Mouse (Mus musculus) ZHBTc4 (cell line): Measurements from ENCODE around the gene Gng12.
"Not testable (repeated sequence)": the region's sequence is repeated elsewhere in the genome, so short reads cannot be mapped to it uniquely, and the experiment has no call there.

ENCODE experiments used
- DNase-seq: peaks from one replicate; pipeline ENCODE4 v3.0.0-alpha.2; 2011; ENCODE audit warnings: low read depth, low spot score

The Gng12 gene

DNA sequence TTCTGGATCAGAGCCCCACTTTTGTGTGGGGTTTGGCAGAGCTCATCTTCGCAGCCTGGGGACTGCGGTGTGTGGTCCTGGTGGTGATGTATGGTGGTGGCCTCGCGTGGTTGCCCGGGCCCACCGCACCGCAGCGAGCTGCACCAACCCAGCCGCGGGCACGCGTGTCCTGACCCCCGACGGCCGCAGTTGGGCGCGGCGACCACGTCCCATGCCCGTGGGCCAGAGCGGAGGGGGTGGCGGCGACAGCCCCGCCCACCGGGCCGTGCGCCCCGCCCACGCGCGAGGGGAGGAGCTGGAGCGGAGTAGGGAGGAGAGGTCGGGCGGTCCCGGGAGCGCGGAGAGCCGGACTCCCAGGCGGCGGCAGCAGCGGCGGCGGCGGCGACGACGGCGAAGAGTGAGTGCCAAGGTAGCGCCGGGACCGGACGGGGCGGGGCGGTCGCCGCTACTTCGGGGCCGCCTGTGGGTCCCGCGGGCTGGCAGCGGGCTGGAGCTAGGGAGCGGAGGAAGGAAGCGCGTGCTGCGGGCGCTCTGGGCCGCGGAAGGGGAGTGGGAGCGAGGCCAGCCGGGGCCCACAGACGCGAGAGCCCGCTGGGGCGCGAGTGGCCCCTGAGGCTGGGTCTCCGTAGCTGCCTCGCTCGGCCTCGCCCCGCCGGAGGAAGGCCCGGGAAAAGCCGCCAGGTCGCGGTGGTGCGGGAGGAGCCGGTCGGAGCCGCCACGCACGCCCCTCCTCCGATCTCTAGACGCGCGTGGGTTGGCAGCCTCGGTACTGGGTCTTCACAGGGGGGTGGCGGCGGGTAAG lies at the start of gene Gng12:
Gng12 (plus strand) TSS at position 279 of the 802 bp plus-strand sequence.
- DNase-seq: peak; percentile 88

DNA sequence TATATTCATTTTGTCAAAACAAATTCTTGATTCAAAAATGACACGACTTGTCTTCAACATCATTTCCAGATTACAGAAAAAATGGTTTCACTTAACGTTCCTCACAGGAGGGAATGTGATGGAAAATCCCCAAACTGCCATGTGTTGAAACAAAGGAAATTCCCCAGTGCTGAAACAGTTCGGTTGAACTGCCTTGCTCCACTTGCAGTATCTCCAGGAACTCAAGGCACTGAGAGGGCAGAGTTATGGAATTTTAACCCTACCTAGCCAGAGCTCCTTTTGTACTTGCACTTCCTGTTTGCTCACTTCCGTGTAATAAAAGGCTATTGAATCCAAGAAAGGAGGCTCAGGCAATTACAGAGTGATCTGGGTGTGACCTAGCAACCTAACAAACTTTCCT lies 47.3 kb upstream of the Gng12 start:
- no peak for DNase-seq

DNA sequence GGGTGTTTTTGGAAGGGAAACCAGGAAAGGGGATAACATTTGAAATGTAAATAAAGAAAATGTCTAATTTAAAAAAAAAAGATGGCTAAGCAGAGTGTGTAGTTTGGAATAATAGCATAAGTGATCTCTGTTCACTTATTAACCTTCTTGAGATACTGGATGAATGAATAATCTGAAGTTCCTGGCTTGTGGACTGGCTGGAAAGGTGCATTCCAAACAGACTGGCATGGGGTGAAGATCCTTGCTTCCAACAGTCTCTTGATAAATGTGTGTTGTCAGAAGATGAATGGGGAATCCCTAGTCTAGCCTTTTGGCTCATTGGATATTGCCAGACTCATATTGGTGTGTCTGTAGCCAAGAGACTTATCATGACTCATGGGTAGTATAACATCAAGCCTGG lies 40.0 kb upstream of the Gng12 start:
- DNase-seq: no peak

DNA sequence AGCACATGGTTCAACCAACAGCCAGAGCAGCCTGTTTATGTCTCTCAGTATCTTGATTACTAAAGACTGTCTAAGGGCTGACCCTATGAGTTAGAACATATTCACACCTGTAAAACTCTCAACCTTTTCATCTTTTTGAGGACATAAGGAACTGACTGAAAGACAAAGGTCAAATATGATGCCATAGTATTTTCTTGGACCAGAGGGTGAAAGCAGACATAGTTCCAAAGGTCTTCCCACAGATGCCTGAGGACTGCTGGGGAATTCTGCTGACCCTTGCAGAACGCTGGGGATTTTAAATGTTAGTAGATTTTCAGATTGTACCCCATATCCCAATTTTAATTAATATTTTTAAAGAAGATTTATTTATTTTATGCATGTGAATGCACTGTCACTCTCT lies 37.8 kb upstream of the Gng12 start:
- DNase-seq: no peak

DNA sequence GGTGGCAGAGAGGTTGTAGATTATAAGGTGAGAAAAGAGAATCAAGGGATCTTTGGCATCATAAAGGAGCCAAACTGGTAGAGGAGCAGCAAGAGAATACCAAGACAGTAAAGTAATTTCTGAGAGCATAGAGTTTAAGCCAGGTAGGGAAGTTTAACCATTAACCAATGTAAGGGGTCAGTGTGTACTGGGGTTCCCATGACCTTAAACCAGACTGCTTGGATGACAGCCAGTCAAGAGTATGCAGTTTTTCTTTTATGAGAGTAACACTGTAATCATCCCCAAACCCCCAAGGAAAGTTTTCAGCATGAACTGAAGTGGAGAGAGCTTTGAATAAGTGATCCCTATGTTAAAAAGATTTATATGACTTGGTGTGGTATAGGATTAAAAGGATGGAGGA lies 36.8 kb upstream of the Gng12 start:
- no peak for DNase-seq

DNA sequence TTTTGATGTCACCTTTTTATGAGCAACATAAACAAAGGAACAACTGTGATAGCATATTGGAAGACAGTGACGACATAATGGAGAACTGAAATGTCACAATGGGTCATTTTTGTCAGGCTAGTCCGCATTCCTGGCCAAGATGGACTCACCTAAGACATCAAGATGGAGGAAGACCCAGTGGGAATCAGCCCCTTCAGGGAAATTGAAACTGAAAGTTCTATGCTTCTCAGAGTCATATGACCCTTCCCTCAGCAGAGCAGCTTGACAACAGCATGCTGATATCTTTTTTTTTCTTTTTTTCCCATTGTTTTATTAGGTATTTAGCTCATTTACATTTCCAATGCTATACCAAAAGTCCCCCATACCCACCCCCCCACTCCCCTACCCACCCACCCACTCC lies 31.7 kb upstream of the Gng12 start:
- no peak for DNase-seq

DNA sequence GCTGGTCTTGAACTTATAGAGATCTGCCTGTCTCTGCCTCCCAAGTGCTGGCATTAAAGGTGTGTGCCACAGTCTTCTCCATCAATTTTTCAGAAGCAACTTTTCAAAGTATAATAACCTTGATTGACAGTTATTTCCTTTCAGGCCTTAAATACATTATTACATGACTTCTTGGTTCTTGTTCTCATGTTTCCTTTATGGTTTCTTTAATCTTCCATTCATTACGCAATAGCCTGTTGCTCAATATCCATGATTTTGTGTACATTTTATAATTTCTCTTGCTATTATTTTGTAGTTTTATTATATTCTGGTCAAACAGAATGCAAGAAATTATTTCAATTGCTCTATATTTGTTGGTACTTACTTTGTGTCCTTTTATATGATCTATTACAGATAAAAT lies 29.9 kb upstream of the Gng12 start:
- DNase-seq: no peak

DNA sequence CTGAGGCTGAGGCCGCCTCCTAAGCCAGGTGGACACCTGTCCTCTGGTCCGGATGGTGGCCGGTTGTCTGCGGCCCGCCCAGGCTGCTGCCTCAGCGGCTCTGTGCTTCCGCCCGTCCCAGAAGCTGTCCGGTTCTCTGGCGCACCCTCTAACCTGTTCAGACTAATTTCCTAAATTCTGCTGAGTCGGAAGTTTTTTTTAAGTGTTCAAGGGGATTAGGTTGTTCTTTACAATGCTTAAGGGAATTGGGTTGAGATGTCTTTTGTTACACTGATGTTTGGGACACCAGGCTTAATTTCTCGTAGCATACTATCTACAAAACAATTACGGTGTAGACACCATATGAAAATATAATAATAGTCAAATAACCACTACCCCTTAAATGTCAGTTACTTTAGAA lies 19.1 kb upstream of the Gng12 start:
- DNase-seq: not testable (repeated sequence)

DNA sequence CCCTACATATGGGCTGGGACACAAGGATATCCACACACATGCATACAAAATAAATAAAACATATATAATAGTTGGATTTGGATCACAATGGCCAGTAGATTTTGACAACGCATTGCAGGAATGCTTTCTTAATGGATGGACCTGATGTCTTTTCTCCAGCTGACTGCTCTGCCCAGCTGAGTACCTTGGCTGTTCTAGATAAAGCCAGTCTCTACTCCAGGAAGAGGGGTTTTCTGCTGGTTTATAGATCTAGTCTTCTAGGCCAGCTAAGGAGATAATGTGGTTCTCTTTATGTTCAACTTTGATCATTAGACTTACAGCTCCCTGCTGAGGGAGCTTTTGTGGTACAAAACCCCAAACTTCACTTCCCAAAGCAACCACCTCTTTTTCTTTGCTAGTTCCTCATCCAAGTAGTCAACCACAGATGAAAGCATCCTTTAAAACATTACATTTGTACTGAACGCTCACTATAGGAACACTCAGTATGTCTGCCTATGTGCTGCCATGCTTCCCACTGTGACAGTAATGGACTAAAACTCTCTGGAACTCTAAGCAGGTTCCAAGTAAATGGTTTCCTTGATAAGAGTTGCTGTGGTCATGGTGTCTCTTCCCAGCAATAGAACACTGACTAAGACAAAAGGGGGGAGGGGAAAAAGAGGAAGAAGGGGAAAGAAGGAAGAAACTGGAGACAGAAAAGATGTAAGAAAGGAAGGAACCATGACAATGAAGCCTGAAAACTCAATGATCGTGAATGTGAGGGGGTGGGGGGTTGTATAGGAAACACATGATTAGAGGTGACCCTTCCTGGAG lies 5.6 kb upstream of the Gng12 start:
- DNase-seq: no peak

DNA sequence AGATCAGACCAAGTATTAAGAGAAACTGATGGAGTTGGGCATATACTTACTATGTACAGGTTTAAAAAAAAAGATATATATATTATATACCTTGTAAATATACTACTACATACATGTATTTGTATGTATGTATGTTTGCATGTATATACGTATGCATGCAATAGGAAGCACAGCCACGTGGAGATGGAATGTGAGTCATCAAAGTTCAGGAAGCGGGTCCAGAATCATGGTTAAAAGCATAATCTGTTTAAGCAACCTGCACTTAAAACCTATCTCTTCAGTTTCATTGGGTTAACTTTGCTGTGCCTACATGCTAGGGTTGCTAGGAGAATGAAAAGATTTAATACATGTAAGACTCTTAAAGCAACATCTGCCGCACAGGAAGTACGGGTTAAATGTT lies 2.2 kb upstream of the Gng12 start:
- DNase-seq: no peak

DNA sequence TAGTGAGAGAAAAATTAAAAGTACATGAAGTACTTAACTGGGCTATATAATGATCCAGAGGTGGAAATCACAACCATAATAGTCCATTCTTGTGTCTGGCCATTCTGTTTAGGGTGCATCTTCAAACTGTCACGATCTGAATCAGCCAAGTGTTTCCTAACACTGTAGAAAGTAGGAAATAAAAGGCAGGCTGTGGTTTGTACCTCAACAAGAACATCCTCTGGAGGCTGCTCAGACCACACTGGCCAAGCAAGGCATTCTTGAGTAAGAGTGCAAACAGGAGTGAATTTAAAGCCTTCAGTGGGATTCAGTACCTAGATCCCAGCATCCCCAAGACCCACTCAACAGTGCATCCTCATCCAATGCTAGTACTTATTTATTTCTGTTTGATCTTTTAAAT lies 1.2 kb upstream of the Gng12 start:
- DNase-seq: no peak

DNA sequence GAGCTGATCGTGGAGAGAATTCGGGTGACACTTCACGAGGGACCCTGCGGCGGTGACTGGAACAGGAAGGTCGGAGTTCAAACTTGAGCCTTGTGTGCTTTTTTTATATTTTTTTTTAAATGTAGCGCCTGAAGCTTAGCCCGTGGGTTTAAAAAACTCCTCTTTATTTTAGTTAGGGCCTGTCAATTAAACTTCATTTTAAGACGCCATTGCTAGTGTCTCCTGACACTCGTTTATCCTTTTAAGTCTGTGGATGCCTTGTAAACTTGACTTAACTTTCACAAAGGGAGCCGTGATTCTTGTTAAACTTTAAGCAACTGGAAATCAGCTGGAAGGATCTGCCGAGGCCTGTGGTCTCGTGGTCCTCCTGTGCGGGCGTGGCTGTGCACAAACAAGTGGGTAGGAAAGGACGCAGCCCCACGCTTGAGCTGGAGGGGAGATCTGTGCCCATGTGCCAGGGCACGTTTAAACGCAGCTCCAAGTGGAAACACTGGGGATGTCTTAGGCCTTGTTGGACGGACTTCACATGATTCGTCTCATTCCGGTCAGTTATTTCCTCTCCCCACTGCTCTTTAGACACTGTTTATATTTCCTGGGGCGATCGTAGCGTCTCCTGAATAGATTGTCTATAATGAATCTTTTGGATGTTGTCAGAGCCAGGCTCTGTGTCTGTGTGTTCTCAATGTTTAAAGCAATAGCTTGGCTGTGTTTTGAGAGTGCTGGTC lies 886 bp downstream of the Gng12 start:
- peak; percentile 26 for DNase-seq

DNA sequence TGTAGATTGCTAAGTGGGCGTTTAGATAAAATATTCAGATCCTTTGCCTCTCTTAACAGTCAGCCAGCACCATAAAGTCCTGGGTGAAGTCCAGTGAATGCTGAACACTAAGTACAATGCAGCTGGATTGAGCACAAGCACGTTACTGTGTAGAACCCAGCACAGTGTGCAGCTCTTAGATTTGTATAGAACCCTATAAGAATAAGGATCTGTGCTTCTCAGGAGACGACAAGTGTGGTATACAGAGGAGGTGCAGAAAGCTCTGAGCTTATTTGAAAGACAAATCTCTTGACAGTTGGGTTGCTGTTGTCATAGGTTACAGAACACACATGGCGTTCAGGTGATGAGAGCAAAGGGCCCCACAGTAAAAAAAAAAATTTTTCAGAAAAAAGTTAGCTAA lies 1.8 kb downstream of the Gng12 start:
- DNase-seq: no peak

DNA sequence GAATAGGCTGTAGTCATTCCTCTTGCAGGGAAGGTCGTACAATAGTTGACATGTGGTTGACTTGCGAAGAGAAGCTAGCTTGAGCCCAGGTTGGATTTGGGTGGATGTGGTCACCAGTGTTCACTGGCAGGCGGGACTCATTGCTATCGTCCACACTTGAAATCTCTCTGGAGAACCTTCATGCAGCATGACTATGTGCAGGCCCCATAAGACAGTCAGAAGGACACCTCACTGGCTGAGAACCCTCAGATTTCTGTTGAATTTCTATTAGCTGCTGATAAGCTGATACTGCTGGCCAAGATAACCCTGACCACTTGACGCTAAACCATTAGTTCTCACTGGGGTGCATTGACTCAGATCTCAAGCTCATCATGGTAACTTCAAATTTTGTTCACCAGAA lies 5.7 kb downstream of the Gng12 start:
- DNase-seq: no peak

DNA sequence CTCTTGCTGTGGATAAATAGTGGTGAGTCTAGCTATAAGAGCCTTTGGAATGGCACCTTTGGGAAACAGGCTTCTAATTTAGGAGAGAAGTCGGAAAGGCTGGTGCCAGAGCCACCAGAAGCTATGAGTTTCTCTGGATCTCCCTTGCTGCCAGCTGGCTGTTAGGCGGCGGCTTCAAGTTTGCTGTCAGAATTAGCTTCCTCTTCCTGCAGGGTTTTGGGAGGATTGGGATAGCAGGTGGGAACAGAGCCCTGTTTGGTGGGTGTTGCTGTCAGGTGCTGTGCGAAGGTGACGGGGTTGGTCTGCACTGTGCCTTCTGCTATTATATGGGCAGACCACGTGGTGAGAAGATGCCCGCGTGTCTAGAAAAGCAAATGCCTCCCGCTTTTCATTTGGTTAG lies 7.0 kb downstream of the Gng12 start:
- no peak for DNase-seq

DNA sequence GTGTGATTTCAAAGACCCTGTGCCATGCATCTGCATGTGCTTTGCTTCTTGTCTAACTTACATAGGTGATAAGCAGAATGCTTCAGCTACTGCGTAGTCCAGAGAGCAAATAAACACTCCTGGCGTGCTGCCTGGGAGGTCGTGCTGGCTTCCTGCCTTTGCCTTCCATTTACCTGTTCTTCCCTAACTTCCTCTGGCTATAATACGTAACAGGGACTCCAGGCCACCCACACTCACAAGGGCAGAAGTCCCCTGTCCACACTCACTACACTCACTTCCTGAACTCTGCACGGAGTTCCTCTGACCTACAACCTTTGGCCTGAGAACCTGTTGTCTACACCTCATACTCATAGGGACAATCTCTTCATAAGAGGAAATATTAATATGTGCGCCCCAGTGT lies 7.5 kb downstream of the Gng12 start:
- DNase-seq: no peak

DNA sequence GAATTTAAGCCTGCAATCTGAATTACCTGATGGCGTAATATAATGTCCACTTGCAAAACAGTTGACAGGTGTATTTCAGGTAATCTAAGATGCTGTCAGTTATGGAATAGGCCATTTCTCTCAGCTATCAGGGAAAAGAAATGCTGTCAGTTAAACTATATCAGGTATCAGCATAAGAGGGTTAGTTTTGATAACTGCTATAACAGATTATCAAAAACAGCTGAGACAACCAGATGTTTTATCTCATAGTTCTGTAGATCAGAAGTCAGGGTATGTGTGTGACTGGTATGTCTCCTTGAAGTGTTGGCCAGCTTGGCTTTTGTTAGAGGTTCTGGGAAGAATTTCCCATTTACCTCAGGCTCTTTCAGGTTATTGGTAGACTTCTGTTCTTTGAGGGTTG lies 10.0 kb downstream of the Gng12 start:
- no peak for DNase-seq

DNA sequence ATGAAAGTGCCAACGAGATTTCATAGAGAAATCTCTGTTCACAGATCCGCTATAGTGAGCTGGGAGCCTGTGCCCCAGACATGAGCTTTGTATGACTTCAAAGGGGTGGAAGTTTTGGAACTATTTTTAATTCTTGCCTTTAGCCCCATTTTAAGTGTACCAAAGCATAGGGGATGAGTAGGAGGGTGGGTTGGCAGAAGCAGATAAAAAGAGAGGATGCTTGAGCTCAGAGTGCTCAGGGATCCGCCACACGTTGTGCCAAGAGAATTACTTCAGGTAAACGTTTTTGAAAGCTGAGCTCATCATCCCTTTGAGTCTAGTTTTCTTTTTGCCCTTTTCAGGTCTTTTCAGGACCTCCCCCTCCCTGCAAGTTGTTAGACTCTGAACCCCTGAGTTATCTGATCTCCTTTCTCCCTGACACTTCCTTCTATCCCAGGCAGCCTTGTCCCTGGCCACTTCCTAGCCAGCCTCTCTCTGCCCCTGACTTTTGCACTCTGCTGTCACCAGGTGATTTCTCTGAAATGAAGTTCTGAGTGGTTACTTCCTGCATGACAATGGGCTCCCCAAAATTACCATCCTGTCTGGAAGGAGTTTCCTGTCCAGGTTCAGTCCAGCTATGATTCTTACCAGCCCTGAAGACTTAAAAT lies 12.3 kb downstream of the Gng12 start:
- DNase-seq: no peak

DNA sequence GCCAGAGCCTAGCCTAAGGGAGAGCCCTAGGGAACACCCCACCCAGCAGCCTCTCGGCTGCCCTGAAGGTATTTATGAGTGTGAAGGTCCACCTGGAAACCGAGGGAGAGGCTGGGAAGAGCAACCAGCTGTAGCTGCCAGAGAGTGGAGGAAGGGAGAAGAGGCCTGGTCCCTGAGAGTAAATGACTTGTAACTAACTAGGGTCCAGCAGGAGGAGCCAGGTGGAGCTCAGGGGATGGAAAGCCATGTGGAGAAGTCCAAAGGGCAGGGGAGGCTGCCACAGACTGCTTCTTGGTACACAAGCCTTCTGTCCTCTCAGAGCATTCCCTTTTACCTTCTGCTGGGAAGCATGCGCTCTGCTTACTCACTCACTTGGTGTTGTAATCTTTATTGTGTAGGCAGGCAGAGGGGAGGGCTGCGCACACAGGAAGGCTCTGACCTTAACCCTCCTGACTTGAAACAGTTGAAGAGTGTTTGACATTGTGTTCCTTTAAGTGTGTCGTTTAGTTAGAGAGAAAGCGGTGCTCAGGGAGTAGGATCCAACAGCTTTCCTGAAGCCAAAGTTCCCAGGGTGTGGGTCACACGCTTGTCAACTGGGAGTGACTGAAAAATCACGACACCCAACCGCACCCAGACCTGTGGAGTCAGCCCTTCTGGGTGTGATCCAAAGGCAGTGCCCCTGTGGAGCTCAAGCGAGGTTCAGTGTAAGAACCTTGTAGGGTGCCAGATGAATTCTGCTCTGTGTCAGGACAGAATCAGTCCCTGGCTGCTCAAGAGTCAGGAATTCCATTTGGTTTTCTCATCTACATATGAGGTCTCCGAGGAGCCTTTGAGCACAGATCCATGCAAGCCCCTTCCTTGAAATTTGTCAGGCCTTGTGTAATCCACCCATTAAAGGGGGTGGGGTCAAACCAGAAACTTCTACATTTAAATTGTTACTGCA lies 14.6 kb downstream of the Gng12 start:
- peak; percentile 80 for DNase-seq

DNA sequence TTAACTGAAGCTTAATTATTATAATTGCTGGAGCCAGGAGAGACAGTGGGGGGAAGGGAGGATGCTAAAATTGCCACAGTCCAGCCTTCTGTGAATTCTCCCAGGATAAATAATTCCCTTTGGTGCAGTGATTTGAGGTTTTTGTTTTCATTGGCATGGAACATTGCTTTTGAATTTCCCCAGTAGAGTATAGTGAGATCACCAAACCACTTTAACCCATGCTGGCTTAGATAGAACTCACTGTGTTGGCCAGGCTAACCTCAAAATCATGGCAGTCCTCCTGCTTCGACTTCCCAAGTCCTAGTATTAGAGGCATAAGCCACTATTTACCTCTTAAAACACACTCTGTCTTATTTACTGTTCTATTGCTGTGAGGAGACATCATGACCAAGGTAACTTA lies 17.2 kb downstream of the Gng12 start:
- DNase-seq: no peak

DNA sequence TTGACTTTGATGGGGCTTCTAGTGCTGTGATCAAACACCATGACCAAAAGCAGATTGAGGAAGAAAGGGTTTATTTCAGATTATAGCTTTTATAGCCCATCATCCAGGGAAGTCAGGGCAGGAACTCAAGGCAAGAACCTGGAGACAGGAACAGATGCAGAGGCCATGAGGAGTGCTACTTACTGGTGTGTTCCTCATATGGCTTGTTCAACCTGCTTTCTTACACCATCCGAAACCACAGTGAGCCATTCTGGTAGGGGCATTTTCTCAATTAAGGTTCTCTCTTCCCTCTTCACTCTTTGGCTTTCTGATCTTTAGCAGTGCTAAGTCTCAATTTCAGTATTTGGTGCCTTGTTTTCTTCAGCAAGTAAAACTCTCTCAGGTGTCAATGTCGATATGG lies 19.4 kb downstream of the Gng12 start:
- no peak for DNase-seq
